Mouse (Mus musculus): ENCODE measurements at regions not wholly inside any gene's neighbourhood (a gene's known extent, or its start where the extent isn't known, plus 50 kb on each side); places are given as distances from the start of the nearest gene placed in this dataset.
A peak's percentile ranks its signal among the peaks of the same experiment; 100 is the strongest.

DNA sequence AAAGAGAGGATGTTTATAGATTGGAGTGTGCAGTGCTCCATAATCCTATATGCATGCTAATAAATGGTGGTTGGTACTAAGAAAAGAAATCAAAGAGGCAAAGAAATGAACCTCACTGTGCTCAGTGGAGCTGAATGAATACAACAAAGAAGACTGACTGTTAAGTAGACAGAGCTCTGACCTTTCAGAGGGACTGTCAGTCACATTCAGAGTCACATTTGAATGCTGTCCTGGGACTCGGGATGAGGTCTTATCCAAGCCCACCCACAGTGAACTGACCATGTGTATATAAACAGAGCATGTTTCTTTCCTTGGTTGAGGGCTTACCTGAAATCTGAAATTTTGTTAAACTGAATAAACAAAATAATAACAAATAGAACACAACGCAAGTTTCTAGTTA lies 1473.3 kb downstream of the Cdh8 start:
- H3K4me2 ChIP-seq (ENCODE audit: low read depth, low read length): no peak overlapping the region
- 0 out of 2 replicates have a peak, but pooled peaks have one; percentile 49 for ATAC-seq
- WGBS: 32% methylated on average over 2 of the region's 2 CpGs
- H3K27ac ChIP-seq: no peak overlapping the region
- no peaks in the 10 kb centered on the region for H3K36me3 ChIP-seq (ENCODE audit: insufficient read depth, low read length)
- no peak overlapping the region for H3K9ac ChIP-seq (replicated peaks; ENCODE audit: low read length)
- H3K4me1 ChIP-seq (ENCODE audit: insufficient read depth, low read length): no peaks in the 10 kb centered on the region
- no peak for TF ChIP-seq CTCF (IDR thresholded peaks at IDR 0.05; ENCODE audit: low read depth)
- DNase-seq (ENCODE audit: low spot score): peak; percentile 7
- no peak overlapping the region for H3K4me3 ChIP-seq (ENCODE audit: low read length)
- H3K27me3 ChIP-seq (ENCODE audit: insufficient read depth, low read length): no peaks in the 10 kb centered on the region
- no peaks in the 10 kb centered on the region for H3K9me3 ChIP-seq (ENCODE audit: low read length)

DNA sequence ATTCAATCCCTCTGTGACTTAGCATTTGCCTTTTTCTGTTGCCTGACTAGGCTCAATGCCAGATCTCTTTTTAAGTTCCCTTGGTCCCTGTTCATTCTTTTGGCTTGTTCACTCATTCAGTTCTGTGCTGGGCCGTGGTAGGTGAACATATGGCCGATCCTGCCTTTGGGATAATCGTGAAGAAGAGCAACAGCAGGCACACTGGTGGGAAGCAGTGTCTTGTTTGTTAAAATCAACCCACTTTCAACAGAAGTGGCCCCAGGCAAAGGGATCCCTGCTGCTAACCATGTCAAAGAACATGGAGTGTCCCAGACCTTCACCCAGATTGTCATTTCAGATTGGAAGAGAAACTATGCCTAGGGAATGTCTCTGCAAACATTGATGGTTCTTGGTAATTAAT lies 1479.4 kb downstream of the Cdh8 start:
- peak; percentile 69 for ATAC-seq
- H3K4me1 ChIP-seq (ENCODE audit: insufficient read depth, low read length): no peaks in the 10 kb centered on the region
- H3K27ac ChIP-seq: no peak overlapping the region
- 35% methylated on average over 3 of the region's 3 CpGs for WGBS
- no peaks in the 10 kb centered on the region for H3K27me3 ChIP-seq (ENCODE audit: insufficient read depth, low read length)
- H3K9ac ChIP-seq (replicated peaks; ENCODE audit: low read length): no peak overlapping the region
- TF ChIP-seq CTCF (IDR thresholded peaks at IDR 0.05; ENCODE audit: low read depth): no peak
- DNase-seq (ENCODE audit: low spot score): peak; percentile 66
- H3K36me3 ChIP-seq (ENCODE audit: insufficient read depth, low read length): no peaks in the 10 kb centered on the region
- no peaks in the 10 kb centered on the region for H3K9me3 ChIP-seq (ENCODE audit: low read length)
- no peak overlapping the region for H3K4me2 ChIP-seq (ENCODE audit: low read depth, low read length)
- H3K4me3 ChIP-seq (ENCODE audit: low read length): no peak overlapping the region

Measured in hindbrain, postnatal 0 days (tissue).